Mouse (Mus musculus) kidney, embryonic 16.5 days (tissue): Measurements from ENCODE around the gene G3bp2. TPM values are rescaled to one million over a fixed set of nuclear protein-coding genes. Genes with fewer than 3 reads are reported as not detected.

ENCODE experiments used
- ATAC-seq: fragments of 200-750 bp; cut with Nextera tagmentation; 2 replicates; pipeline ENCODE4 v1.8.0; 2017; ENCODE audit warnings: moderate TSS enrichment; ENCODE audit not compliant: low FRiP score, low TSS enrichment
- H3K27ac ChIP-seq: fragments of 300-500 bp; sonication (generic); 2 replicates; pipeline ENCODE4 v1.5.1; 2014; ENCODE audit warnings: low read length
- H3K27me3 ChIP-seq: fragments of 300-500 bp; sonication (generic); 2 replicates; pipeline ENCODE4 v1.6.1; 2014; ENCODE audit warnings: low read length, control low read depth, mixed read lengths; ENCODE audit not compliant: insufficient read depth
- H3K36me3 ChIP-seq: fragments of 300-500 bp; sonication (generic); 2 replicates; pipeline ENCODE4 v1.6.1; 2014; ENCODE audit warnings: low read length, control low read depth, mixed read lengths; ENCODE audit not compliant: insufficient read depth
- H3K4me1 ChIP-seq: fragments of 300-500 bp; sonication (generic); 2 replicates; pipeline ENCODE4 v1.6.1; 2014; ENCODE audit warnings: low read length, control low read depth, mixed read lengths; ENCODE audit not compliant: insufficient read depth
- H3K4me2 ChIP-seq: fragments of 300-500 bp; sonication (generic); replicated peaks from 2 replicates; pipeline ENCODE4 v1.6.1; 2014; ENCODE audit warnings: low read depth, low read length
- H3K4me3 ChIP-seq: fragments of 300-500 bp; sonication (generic); 2 replicates; pipeline ENCODE4 v1.5.1; 2014; ENCODE audit warnings: mild to moderate bottlenecking, low read length
- H3K9ac ChIP-seq: fragments of 300-500 bp; sonication (generic); replicated peaks from 2 replicates; pipeline ENCODE4 v1.6.1; 2014; ENCODE audit warnings: low read length
- H3K9me3 ChIP-seq: fragments of 300-500 bp; sonication (generic); 2 replicates; pipeline ENCODE4 v1.6.1; 2016; ENCODE audit warnings: low read length, control low read depth
- WGBS: fragments of 180-500 bp; shearing (Covaris S2); extraction: QIAGEN DNeasy Blood & Tissue Kit; methylation state at CpG from one replicate; pipeline ENCODE4 v1.1.7; 2014; 5-methylcytosine and 5-hydroxymethylcytosine counted together
- polyA plus RNA-seq: library from polyadenylated mRNA; unstranded; fragments of >200 nt; fragmentation: Nextera tagmentation; extraction: Ambion mirVana; gene quantifications from 2 replicates; pipeline ENCODE4 v1.2.1, GENCODE M21; 2015

G3bp2 gene
- polyA plus RNA-seq, 1 experiment from 2014 or later: 155 TPM

DNA sequence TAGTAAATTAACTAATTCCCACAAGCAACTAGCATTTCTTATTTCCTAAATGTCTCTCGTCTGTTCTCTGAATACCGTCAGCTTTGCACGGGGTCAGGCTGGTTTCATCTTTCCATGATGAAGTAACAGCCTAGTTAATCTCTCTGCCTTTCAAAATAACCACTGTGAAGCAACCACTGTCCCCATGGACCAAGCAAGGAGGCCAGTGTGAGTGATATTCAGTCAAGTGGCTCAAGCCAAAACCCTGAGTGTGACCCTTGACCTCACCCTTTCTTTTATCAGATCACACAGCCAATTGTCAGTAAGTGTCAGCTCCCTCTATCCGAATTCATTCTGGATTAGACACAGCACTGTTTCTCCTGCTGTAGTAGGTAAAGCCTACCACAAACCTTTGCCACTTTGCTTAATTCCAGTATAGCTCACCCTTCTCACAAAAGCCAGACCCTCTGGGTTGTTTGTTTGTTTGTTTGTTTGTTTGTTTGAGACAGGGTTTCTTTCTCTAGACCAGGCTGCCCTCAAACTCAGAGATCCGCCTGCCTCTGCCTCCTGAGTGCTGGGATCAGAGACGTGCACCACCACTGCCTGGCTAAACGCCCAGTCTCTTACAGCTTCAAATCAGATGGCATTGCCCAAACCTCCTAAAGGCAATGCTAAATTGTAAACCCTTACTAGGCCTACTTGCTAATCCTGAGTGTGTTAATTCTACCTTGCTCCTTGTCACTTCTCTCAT lies 2.5 kb upstream of the G3bp2 start:
- Histone ChIP-seq H3K4me2 (no peak overlapping the region), H3K4me3 (no peak overlapping the region), H3K27me3 (no peaks in the 10 kb centered on the region), H3K9me3 (no peaks in the 10 kb centered on the region), H3K27ac (no peak overlapping the region), H3K36me3 (no peaks in the 10 kb centered on the region), H3K4me1 (peaks cover 18% of the 10 kb centered on the region), H3K9ac (no peak overlapping the region)
- ATAC-seq: no peak
- 83% methylated on average over 7 of the region's 7 CpGs for WGBS

DNA sequence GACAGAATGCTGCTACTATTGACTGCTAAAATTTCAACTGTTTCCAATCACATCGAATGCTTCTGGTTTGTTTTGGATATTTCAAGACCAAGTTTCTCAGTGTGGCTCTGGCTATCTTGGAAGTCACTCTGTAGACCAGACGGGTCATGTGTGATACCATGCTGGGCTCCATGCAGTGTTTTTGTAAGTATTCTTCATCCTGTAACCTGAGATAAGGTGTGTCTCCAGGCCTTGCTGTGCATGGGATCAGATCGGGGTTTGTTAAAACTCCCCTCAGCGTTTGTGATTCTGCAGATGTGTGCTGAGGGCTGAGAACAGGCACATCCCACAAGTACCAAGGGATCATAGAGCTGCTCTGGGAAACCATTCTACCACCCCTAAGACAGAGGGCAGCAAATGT lies 1.7 kb upstream of the G3bp2 start:
- no peak for ATAC-seq
- Histone ChIP-seq H3K27ac (no peak overlapping the region), H3K4me1 (peaks cover 25% of the 10 kb centered on the region), H3K27me3 (no peaks in the 10 kb centered on the region), H3K9me3 (no peaks in the 10 kb centered on the region), H3K4me2 (no peak overlapping the region), H3K36me3 (no peaks in the 10 kb centered on the region), H3K4me3 (no peak overlapping the region), H3K9ac (no peak overlapping the region)
- 64% methylated on average over 4 of the region's 4 CpGs for WGBS

DNA sequence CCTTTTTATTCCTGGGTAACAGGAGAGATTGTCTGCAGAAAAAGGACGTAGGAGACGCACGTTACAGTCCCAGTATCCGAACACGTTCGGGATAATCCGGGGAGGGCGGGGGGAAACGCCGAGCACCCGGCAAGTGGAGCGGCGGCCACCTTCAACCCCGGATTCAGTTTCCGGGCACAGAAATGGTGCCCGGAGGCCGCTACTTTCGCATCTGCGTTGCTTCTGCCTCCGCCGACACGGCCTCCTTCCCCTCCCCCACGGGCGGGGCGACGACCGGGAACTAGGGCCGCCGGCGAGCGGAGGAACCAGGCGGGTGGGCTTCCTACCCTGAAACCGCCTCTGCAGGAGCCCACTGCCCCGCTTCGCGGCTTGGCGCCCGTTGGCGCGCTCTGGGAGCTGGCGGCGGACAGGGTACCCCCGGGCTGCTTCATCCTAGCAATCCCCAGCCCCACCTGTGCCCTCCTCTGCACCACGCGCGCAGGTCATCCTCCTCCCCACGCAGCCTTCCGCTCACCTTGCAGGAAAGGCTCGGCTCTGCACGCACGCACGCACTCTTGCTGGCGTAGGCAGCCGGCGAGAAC lies 608 bp downstream of the G3bp2 start:
- Histone ChIP-seq H3K4me3 (peak overlapping the region; percentile 97), H3K4me2 (peak overlapping the region; percentile 74), H3K27me3 (no peaks in the 10 kb centered on the region), H3K27ac (peak overlapping the region; percentile 99), H3K36me3 (no peaks in the 10 kb centered on the region), H3K4me1 (peaks cover 30% of the 10 kb centered on the region), H3K9ac (peak overlapping the region; percentile 94), H3K9me3 (no peaks in the 10 kb centered on the region)
- under 1% methylated on average over 55 of the region's 55 CpGs for WGBS
- peak; percentile 78 for ATAC-seq

DNA sequence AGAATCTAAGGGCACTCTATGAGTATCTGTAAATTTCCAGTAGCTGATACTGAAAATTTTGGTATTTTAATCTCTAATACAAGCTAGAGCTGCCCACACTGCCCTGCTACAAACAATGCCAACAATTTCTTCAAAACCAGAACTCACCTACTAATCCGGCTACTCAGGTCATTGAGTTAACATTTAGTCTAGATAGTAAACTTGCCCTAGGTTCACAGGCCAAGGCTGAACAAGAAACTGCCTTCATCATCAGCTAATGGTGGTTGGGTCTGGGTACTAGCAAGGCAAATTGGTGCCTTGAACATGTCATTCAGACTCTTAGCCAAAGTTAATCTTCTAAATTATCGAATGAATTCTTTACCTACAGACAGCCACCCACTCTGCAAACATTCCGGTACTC lies 2.2 kb downstream of the G3bp2 start:
- no peaks in the 10 kb centered on the region for H3K9me3 ChIP-seq
- peak overlapping the region; percentile 74 for H3K4me2 ChIP-seq
- H3K36me3 ChIP-seq: no peaks in the 10 kb centered on the region
- H3K27me3 ChIP-seq: no peaks in the 10 kb centered on the region
- H3K4me3 ChIP-seq: peak overlapping the region; percentile 97
- no peak for ATAC-seq
- H3K27ac ChIP-seq: no peak overlapping the region
- H3K9ac ChIP-seq: no peak overlapping the region; the same call in 1 of the 2 replicates
- WGBS: 54% methylated on average over 3 of the region's 3 CpGs
- peaks cover 30% of the 10 kb centered on the region for H3K4me1 ChIP-seq

DNA sequence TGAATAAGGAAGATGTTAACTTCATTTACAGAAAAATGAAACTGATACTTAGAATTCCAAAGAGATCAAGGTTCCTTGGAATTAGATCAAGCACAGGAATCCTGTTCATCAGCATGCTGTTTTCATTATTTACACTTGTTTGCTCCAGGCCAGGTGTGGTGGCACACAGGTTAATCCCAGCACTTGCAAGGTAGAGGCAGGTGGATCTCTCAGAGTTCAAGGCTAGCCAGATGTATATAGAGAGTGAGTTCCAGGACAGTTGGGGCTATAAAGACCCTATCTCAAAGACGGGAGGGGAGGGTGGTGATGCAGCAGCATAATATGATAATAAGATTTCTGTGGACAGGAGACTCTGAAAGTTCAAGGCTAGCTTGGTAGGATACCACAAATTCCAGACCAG lies 3.1 kb downstream of the G3bp2 start:
- H3K27me3 ChIP-seq: no peaks in the 10 kb centered on the region
- no peaks in the 10 kb centered on the region for H3K9me3 ChIP-seq
- no peaks in the 10 kb centered on the region for H3K36me3 ChIP-seq
- no peak overlapping the region for H3K4me2 ChIP-seq
- H3K4me3 ChIP-seq: no peak overlapping the region
- peaks cover 30% of the 10 kb centered on the region for H3K4me1 ChIP-seq
- no peak for ATAC-seq
- 89% methylated on average over 1 of the region's 1 CpGs for whole genome bisulfite sequencing
- no peak overlapping the region for H3K9ac ChIP-seq
- H3K27ac ChIP-seq: no peak overlapping the region

DNA sequence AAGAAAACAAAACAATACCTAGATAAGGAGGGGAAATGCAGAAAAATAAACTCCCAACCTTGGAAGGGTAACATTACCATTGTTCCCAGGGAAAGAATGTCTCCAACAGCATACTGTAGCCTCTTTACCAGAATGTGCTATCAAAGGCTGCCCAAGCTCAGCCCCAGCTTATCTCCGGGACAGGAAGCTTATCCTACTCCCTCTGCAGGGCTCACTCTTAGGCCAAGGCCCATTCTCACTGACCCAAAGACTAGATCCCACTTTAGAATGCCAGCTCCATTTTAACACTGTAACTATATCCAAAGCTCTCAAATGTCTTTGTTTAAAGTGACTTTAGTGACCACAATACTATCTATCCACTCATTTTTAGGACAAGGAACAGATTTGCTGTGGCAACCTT lies 4.2 kb downstream of the G3bp2 start:
- WGBS: 52% methylated on average over 1 of the region's 1 CpGs
- peaks cover 29% of the 10 kb centered on the region for H3K4me1 ChIP-seq
- no peaks in the 10 kb centered on the region for H3K36me3 ChIP-seq
- no peaks in the 10 kb centered on the region for H3K9me3 ChIP-seq
- H3K4me3 ChIP-seq: no peak overlapping the region
- no peak overlapping the region for H3K9ac ChIP-seq
- ATAC-seq: no peak
- H3K27me3 ChIP-seq: no peaks in the 10 kb centered on the region
- no peak overlapping the region for H3K27ac ChIP-seq
- no peak overlapping the region for H3K4me2 ChIP-seq

DNA sequence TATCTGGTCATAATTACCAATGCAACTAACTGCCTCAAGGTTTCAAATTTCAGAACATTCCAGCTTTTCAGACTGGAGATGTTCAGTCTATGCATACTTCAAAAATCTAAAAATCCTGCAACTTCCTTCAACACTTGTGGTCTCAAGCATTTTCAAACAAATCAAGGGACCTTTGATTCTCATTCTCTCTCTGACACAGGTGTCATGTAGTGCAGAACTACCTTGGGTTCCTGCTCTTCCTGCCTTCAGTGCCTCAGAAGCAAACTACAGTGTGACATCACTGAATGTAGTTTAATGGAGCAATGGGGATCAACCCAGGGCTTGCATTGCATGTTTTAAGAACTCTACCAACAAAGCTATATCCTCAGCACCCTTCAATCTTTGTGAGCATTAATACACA lies 4.8 kb downstream of the G3bp2 start:
- Histone ChIP-seq H3K27ac (no peak overlapping the region), H3K9ac (no peak overlapping the region), H3K4me1 (peaks cover 26% of the 10 kb centered on the region), H3K4me3 (no peak overlapping the region), H3K4me2 (no peak overlapping the region), H3K27me3 (no peaks in the 10 kb centered on the region), H3K36me3 (no peaks in the 10 kb centered on the region), H3K9me3 (no peaks in the 10 kb centered on the region)
- ATAC-seq: no peak

DNA sequence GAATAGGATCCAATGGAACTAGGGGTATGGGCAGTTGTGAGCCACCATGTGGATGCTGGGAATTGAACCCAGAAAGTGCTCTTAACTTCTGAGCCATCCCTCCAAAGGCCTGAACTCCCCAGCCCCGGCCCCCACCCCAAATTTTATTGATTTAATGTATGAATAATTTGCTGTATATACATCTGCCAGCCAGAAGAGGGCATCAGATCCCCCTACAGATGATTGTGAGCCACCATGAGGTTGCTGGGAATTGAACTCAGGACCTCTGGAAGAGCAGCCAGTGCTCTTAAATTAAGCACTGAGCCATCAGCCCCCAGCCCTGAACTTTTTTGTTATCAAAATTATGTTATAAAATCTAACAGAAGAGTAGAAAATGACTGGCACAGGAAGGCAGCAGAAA lies 7.2 kb downstream of the G3bp2 start:
- Histone ChIP-seq H3K9me3 (no peaks in the 10 kb centered on the region), H3K9ac (no peak overlapping the region), H3K27ac (no peak overlapping the region), H3K4me2 (no peak overlapping the region), H3K27me3 (no peaks in the 10 kb centered on the region), H3K4me3 (no peak overlapping the region), H3K36me3 (peaks cover 7% of the 10 kb centered on the region; the same call in 1 of the 2 replicates), H3K4me1 (peaks cover 14% of the 10 kb centered on the region; the same call in 1 of the 2 replicates)
- ATAC-seq: no peak
- WGBS: 90% methylated on average over 1 of the region's 1 CpGs

DNA sequence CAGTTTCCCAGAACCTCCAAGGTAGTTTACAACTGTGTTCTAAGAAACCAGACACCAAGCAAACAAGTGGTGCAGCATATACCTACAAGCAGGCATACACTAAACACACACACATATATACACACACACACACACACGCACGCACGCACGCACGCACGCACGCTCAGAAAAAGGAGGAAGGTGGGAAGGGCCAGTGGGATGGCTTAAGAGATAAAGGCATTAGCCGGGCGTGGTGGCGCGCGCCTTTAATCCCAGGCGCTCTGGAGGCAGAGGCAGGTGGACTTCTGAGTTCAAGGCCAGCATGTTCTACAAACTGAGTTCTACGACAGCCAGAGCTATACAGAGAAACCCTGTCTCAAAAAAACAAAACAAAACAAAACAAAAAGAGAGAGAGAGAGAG lies 9.5 kb downstream of the G3bp2 start:
- Histone ChIP-seq H3K4me1 (0 out of 2 replicates have a peak, but pooled peaks cover under 1% of the 10 kb centered on the region), H3K4me3 (no peak overlapping the region), H3K36me3 (peaks cover 10% of the 10 kb centered on the region; the same call in 1 of the 2 replicates), H3K9me3 (no peaks in the 10 kb centered on the region), H3K27me3 (no peaks in the 10 kb centered on the region), H3K4me2 (no peak overlapping the region), H3K27ac (no peak overlapping the region), H3K9ac (no peak overlapping the region)
- no peak for ATAC-seq
- 94% methylated on average over 14 of the region's 14 CpGs for WGBS

DNA sequence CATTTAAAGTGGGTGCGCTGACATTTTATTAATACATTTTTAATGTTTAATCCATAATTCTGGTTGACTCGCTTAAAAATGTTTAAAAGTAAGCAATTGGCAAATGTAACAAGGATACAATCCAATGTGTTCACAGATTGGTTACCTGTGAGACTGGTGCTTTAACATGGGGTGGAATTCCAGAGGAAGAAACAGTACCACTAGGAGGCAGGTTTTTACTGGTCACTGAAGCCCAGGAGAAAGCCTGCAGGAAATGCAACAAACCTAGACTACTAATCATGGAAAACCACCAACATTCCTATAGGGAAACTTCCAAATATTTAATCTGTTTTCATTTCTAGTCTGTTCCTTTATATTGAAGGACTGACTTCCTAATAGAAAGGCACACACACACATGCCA lies 20.3 kb downstream of the G3bp2 start:
- no peak for ATAC-seq
- Histone ChIP-seq H3K9ac (no peak overlapping the region), H3K4me3 (no peak overlapping the region), H3K4me1 (no peaks in the 10 kb centered on the region), H3K27ac (no peak overlapping the region), H3K36me3 (peaks cover 47% of the 10 kb centered on the region), H3K4me2 (no peak overlapping the region), H3K27me3 (no peaks in the 10 kb centered on the region), H3K9me3 (no peaks in the 10 kb centered on the region)
- 98% methylated on average over 2 of the region's 2 CpGs for WGBS
